Mouse (Mus musculus) heart, embryonic 14.5 days (tissue): ENCODE data around the gene Gm4871. TPM values are rescaled to one million over a fixed set of nuclear protein-coding genes. Genes with fewer than 3 reads are reported as not detected.
"Not testable (repeated sequence)": the region's sequence is repeated elsewhere in the genome, so short reads cannot be mapped to it uniquely, and the experiment has no call there.

Source experiments
- ATAC-seq: fragments of 200-750 bp; cut with Nextera tagmentation; 2 replicates; pipeline ENCODE4 v1.8.0; 2017; ENCODE audit warnings: low read depth, moderate TSS enrichment; ENCODE audit not compliant: insufficient number of reproducible peaks, insufficient read depth, low FRiP score
- H3K27ac ChIP-seq, 2 experiments: fragments of 200-500 bp in 1 of 2; fragments of 300-500 bp in 1 of 2; sonication (generic) in 1 of 2; replicated peaks in 1 of 2; 2 replicates each; pipeline ENCODE4 v1.5.1; 2012 to 2014; ENCODE audit warnings: low read depth in 2 of 2, low read length in 2 of 2, control low read depth in 1 of 2, mild to moderate bottlenecking in 1 of 2, mixed read lengths in 1 of 2; ENCODE audit not compliant: control insufficient read depth in 1 of 2, insufficient read depth in 1 of 2
- H3K27me3 ChIP-seq: fragments of 300-500 bp; sonication (generic); 2 replicates; pipeline ENCODE4 v1.6.1; 2014; ENCODE audit warnings: mild to moderate bottlenecking, low read length, control low read depth; ENCODE audit not compliant: control insufficient read depth, insufficient read depth
- H3K36me3 ChIP-seq: fragments of 300-500 bp; sonication (generic); 2 replicates; pipeline ENCODE4 v1.6.1; 2014; ENCODE audit warnings: mild to moderate bottlenecking, control low read depth, low read length, mixed read lengths; ENCODE audit not compliant: control insufficient read depth, insufficient read depth
- H3K4me1 ChIP-seq, 2 experiments: fragments of 200-500 bp in 1 of 2; fragments of 300-500 bp in 1 of 2; sonication (generic) in 1 of 2; 2 replicates each; pipeline ENCODE4 v1.6.1; 2012 to 2014; ENCODE audit warnings: low read length in 2 of 2, control low read depth in 1 of 2, mixed read lengths in 1 of 2; ENCODE audit not compliant: control insufficient read depth in 2 of 2, insufficient read depth in 2 of 2
- H3K4me2 ChIP-seq: fragments of 300-500 bp; sonication (generic); 2 replicates; pipeline ENCODE4 v1.6.1; 2014; ENCODE audit warnings: mild to moderate bottlenecking, low read length
- H3K4me3 ChIP-seq, 2 experiments: fragments of 200-500 bp in 1 of 2; fragments of 300-500 bp in 1 of 2; sonication (generic) in 1 of 2; 2 replicates each; pipeline ENCODE4 v1.5.1; 2012 to 2014; ENCODE audit warnings: low read length in 2 of 2, mild to moderate bottlenecking in 2 of 2, control low read depth in 1 of 2, low read depth in 1 of 2, moderate library complexity in 1 of 2; ENCODE audit not compliant: control insufficient read depth in 1 of 2, insufficient read depth in 1 of 2
- H3K9ac ChIP-seq: fragments of 300-500 bp; sonication (generic); 2 replicates; pipeline ENCODE4 v1.6.1; 2014; ENCODE audit warnings: mild to moderate bottlenecking, low read length
- H3K9me3 ChIP-seq: fragments of 300-500 bp; sonication (generic); 2 replicates; pipeline ENCODE4 v1.6.1; 2016; ENCODE audit warnings: low read length, control low read depth; ENCODE audit not compliant: control insufficient read depth
- WGBS: fragments of 180-500 bp; shearing (Covaris S2); extraction: QIAGEN DNeasy Blood & Tissue Kit; methylation state at CpG from one replicate; pipeline ENCODE4 v1.1.7; 2014; 5-methylcytosine and 5-hydroxymethylcytosine counted together
- polyA plus RNA-seq: library from polyadenylated mRNA; unstranded; fragments of >200 nt; fragmentation: Nextera tagmentation; extraction: Ambion mirVana; gene quantifications from 2 replicates; pipeline ENCODE4 v1.2.1, GENCODE M21; 2014

The Gm4871 gene
- polyA plus RNA-seq, 1 experiment from 2014 or later: not detected

DNA sequence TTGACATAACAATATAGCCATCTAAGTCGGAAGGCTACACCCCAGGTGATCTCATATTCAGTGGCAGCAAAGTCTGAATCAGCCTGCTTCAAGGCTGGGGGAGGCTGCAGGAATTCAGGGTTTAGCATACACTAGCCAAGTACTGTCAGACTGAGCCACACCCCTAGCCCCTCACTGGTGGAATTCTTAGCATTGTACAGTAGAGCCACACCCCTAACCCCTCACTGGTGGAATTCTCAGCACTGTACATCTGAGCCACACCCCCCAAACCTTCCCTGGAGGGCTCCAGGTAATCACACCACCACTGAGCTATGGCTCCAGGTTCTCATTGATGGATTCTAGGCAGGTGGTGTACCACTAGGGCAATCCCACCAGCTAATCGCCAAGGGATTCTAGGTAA, 27.0 kb upstream of the Gm4871 start:
- WGBS: 69% methylated on average over 2 of the region's 2 CpGs
- no peak overlapping the region for H3K27ac ChIP-seq

DNA sequence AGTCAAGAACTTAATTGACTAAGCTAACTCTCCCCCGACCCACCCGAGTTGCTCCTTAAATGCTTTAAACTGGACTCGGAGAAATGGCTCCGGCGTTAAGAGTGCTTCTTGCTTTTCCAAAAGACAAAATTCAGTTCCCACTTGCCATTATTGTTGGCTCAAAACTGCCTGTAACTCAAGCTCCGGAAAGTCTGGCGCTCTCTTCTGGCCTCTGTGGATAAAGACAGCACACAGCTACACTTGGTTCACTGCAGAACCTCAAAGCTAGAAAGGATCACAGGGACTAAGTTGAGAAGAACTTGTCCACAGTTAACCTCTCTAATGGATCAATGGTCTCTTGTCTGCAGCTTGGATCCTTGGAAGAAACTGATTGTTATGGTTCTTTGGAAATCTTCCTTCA, 26.2 kb upstream of the Gm4871 start:
- Histone ChIP-seq H3K27me3 (no peaks in the 10 kb centered on the region), H3K4me3 (no peak overlapping the region), H3K4me1 (no peaks in the 10 kb centered on the region), H3K9me3 (0 out of 2 replicates have a peak, but pooled peaks cover 3% of the 10 kb centered on the region), H3K36me3 (no peaks in the 10 kb centered on the region), H3K4me2 (no peak overlapping the region), H3K9ac (no peak overlapping the region), H3K27ac (no peak overlapping the region)
- WGBS: 88% methylated on average over 7 of the region's 7 CpGs
- no peak for ATAC-seq

More for the DNA sequence above, 27.0 kb upstream of the Gm4871 start:
- Histone ChIP-seq H3K9ac (no peak overlapping the region), H3K4me1 (no peaks in the 10 kb centered on the region), H3K4me3 (no peak overlapping the region), H3K27me3 (no peaks in the 10 kb centered on the region), H3K4me2 (no peak overlapping the region), H3K36me3 (no peaks in the 10 kb centered on the region), H3K9me3 (0 out of 2 replicates have a peak, but pooled peaks cover 3% of the 10 kb centered on the region)
- ATAC-seq: no peak

DNA sequence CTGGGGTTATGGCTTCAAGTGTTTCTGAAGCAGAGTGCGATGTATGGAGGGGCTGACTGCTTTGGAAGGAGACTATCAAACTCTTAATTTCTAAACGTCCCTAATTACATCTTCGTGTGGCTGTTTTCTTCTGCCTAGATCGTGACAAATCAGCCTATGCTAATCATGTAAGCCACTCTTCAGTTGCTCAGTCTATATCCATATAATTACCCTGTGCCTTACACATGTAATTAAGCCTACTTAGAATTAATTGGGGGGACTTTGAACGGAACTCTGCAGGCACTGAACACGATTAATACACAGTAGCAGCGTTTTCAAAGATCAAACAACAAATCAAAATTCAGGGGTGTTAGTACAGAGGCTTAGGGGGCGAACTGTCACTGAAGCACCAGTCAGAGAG, 25.4 kb upstream of the Gm4871 start:
- H3K36me3 ChIP-seq: no peaks in the 10 kb centered on the region
- H3K4me3 ChIP-seq: no peak overlapping the region
- 81% methylated on average over 8 of the region's 8 CpGs for WGBS
- H3K4me2 ChIP-seq: no peak overlapping the region
- no peak overlapping the region for H3K9ac ChIP-seq
- no peaks in the 10 kb centered on the region for H3K4me1 ChIP-seq
- no peaks in the 10 kb centered on the region for H3K27me3 ChIP-seq
- 0 out of 2 replicates have a peak, but pooled peaks cover 3% of the 10 kb centered on the region for H3K9me3 ChIP-seq
- no peak overlapping the region for H3K27ac ChIP-seq
- ATAC-seq: no peak

DNA sequence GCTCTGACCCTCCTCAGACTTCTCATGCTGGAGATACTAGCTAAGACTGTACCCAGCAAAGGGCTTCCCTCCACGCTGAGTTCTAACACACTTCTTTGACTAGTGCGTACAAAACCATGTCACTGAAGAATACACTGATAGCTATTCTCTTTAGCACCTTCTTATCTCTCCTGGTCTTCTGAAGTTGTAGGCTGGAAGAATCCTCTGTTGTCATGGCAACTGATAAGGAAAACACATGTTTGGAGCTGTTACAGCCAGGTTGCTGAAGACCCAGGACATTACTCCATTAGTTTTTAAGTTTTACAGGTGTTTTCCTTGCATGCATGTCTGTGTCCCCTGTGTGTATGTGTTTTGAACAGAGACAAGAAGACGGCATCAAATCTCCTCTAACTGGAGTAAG, 21.6 kb upstream of the Gm4871 start:
- H3K4me2 ChIP-seq, H3K9ac ChIP-seq, H3K4me3 ChIP-seq, H3K4me1 ChIP-seq, H3K36me3 ChIP-seq, H3K27me3 ChIP-seq, H3K27ac ChIP-seq, H3K9me3 ChIP-seq, ATAC-seq: not testable (repeated sequence)
- WGBS: 28% methylated on average over 3 of the region's 3 CpGs

DNA sequence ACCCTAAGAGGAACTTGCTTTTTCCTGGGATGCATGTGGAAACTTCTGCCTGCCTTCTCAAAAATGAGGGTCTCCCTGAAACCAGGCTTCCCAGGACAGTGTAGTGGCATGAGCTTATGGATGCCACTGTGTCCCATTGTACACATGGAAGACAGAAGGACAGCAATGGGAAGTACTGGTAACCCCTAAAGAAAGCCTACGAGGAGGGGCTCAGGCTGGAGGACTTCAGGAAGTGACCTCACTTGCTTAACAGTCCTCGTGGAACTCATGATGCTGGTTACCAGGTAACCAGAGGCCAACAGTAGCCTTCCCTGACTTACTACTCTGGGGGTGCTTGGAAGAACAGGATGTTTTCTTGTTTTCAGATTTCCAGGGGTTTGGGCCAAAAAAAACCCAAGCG, 10.1 kb upstream of the Gm4871 start, which contains the start of gene 1700018F24Rik:
Gene 1700018F24Rik, plus strand, starts transcription at position 301 of the 400 bp plus-strand sequence.
- H3K27ac ChIP-seq, H3K27me3 ChIP-seq, H3K4me2 ChIP-seq, H3K36me3 ChIP-seq, ATAC-seq, H3K9me3 ChIP-seq, H3K4me1 ChIP-seq, H3K9ac ChIP-seq, H3K4me3 ChIP-seq: not testable (repeated sequence)
- WGBS: 45% methylated on average over 3 of the region's 3 CpGs

DNA sequence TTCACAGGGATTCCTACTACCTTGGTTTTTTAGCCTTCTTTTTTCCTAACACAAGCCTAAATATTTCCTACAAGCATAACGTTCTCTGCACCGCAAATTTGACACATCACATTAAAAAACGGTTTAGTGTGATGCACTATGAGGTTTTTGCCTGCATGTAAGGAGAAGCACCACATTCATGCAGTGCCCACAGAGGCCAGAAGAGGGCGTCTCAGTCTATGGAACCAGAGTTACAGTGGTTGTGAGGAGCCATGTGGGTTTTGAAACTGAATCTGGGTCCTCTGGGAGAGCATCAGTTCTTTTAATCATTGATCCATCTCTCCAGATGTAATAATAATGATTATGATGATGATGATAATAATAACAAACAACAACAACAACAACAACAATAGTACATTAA, 9.1 kb upstream of the Gm4871 start:
- WGBS: 46% methylated on average over 4 of the region's 4 CpGs
- H3K9me3 ChIP-seq: no peaks in the 10 kb centered on the region
- no peaks in the 10 kb centered on the region for H3K27me3 ChIP-seq
- no peak overlapping the region for H3K4me3 ChIP-seq
- ATAC-seq: no peak
- H3K4me1 ChIP-seq: no peaks in the 10 kb centered on the region
- no peak overlapping the region for H3K9ac ChIP-seq
- no peak overlapping the region for H3K27ac ChIP-seq
- H3K36me3 ChIP-seq: no peaks in the 10 kb centered on the region
- H3K4me2 ChIP-seq: no peak overlapping the region

DNA sequence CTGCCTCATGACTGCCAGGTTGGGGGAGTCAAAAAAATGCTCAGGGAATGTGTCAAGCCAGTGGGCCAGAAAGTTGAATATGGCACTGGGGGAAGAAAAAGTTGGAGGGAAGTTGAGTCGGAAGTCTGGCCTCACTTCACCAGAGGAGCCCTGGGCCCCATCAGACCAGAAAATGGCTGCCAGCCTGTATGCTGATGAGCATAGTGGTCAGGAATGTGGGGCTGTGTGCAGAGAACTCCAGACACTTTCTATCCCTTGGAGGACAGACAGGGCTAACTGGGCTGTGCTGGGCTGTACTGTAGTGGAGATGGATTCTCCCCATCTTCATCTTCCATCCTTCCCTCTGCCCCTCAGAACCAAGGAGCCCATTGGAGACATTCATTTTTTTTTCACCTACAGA, 2.1 kb downstream of the Gm4871 start:
- H3K4me3 ChIP-seq, H3K36me3 ChIP-seq, H3K4me2 ChIP-seq, H3K9me3 ChIP-seq, H3K27me3 ChIP-seq, H3K9ac ChIP-seq, H3K27ac ChIP-seq, H3K4me1 ChIP-seq, ATAC-seq: not testable (repeated sequence)
- WGBS: 71% methylated on average over 1 of the region's 1 CpGs

DNA sequence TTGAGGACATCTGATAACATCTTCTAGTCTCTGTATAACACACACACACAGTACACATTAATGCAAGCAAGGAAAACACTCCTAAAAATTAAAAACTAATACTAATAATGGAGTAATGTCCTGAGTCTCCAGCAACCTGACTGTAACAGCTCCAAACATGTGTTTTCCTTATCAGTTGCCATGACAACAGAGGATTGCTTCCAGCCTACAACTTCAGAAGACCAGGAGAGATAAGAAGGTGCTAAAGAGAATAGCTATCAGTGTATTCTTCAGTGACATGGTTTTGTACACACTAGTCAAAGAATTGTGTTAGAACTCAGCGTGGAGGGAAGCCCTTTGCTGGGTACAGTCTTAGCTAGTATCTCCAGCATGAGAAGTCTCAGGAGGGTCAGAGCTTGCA, 11.8 kb downstream of the Gm4871 start:
- H3K27ac ChIP-seq, H3K36me3 ChIP-seq, H3K9ac ChIP-seq, H3K9me3 ChIP-seq, ATAC-seq, H3K27me3 ChIP-seq, H3K4me2 ChIP-seq, H3K4me1 ChIP-seq, H3K4me3 ChIP-seq: not testable (repeated sequence)
- 16% methylated on average over 1 of the region's 1 CpGs for WGBS
